Mouse (Mus musculus): ENCODE measurements around the gene Gm266. TPM values are rescaled to one million over a fixed set of nuclear protein-coding genes. Genes with fewer than 3 reads are reported as not detected.
"Not testable (repeated sequence)": the region's sequence is repeated elsewhere in the genome, so short reads cannot be mapped to it uniquely, and the experiment has no call there.

Gm266 gene
- not detected in 3 replicates for total RNA-seq (2017)

- ATAC-seq (replicated peaks; ENCODE audit: insufficient number of reproducible peaks, low FRiP score, low TSS enrichment, poor library complexity, severe bottlenecking) = no peak
Observed at GRCm38 (mm10) chr12:111485652-111486306, at the start of gene Gm266. Gene Gm266 (minus strand): TSS chr12:111485823.

- no peak for ATAC-seq (replicated peaks; ENCODE audit: insufficient number of reproducible peaks, low FRiP score, low TSS enrichment, poor library complexity, severe bottlenecking)
Observed at GRCm38 (mm10) chr12:111535281-111535680, 49.7 kb upstream of the Gm266 start.

DNA sequence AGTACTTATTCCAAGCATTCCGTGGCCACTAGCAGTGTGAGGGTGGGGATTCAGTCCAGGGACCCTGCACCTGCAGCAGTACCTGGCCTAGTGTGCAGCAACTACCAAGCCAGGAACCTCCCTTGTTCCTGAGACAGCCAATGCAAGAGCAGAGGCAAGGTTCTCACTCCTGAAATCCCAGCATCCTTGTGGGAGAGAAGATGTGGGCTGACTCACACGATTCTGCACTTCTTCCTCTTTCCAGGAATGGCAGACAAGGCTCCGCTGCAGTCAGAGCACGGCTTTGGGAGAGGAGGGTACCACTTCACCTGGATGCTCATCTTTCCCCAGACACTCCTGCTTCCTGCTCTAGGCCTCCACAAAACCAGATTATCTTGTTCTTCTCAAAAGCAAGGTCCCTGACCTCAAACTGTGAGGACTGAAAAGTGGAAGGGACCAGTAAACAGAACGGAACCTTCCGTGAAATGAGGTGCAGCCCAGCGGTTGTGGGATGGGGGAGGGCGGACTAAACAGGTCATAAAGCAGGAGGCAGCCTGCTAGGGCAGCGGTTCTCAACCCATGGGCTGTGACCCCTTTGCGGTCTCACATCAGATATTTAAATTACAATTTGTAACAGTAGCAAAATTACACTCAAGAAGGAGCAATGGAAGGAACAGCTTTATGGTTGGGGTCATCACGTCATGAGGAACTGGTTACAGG lies 47.6 kb upstream of the Gm266 start:
- ATAC-seq (replicated peaks; ENCODE audit: insufficient number of reproducible peaks, low FRiP score, low TSS enrichment, poor library complexity, severe bottlenecking) = no peak

- ATAC-seq (replicated peaks; ENCODE audit: insufficient number of reproducible peaks, low FRiP score, low TSS enrichment, poor library complexity, severe bottlenecking) = no peak
Observed at GRCm38 (mm10) chr12:111529192-111529591, 43.6 kb upstream of the Gm266 start.

DNA sequence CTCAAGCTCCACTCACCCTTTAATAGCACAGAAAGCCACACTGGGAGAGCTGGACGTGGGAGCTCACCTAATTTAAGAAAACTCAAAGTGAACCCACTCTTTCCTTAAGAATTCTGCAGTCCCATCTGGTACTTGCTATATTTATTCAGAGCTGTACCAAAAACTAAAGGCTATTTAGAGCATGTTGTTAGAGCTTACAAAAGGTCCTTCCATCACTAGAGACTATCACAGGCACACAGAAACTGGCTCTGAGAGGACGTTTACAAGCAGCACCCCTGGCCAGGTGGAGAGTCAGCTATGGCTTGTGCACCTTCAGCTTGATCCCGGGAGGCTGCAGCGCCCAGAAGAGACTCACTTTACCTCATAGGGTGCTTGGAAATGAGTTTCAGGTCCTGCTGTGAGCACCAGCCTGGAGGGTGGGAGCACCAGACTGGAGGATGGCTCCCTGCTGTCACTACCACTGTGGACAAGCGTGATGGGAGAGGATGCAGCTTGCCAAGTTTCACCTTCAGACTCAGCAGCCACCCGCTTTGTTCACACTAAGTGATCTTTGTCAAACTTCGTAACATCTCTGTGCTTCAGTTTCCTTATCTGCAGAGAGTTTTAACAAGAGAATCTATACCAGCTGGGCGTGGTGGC lies 42.1 kb upstream of the Gm266 start:
- no peak for ATAC-seq (replicated peaks; ENCODE audit: insufficient number of reproducible peaks, low FRiP score, low TSS enrichment, poor library complexity, severe bottlenecking)

- peak; percentile 75 for ATAC-seq (replicated peaks; ENCODE audit: insufficient number of reproducible peaks, low FRiP score, low TSS enrichment, poor library complexity, severe bottlenecking)
Observed at GRCm38 (mm10) chr12:111524883-111525282, 39.3 kb upstream of the Gm266 start.

GRCm38 (mm10) chr12:111524469-111524868 lies 38.8 kb upstream of the Gm266 start:
- peak; percentile 48 for ATAC-seq (replicated peaks; ENCODE audit: insufficient number of reproducible peaks, low FRiP score, low TSS enrichment, poor library complexity, severe bottlenecking)

DNA sequence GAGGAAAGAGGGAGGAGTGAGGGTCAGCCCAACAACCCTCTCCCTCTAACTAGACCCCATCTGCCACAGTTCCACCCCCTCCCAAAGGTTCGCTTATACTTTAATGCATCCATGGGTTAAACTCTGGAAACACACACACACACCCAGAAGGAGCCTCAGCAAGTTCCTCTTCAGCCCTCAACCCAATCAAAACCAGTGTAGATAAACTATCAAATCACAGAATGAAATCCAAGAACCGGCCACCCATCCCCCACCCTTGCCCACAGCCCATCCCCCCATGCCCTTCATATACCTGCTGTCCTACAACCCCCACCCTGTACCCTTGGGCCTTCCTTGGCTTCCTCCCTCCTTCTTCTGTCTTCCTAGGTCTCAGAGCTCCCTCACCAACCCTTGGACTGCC lies 35.4 kb upstream of the Gm266 start:
- no peak for ATAC-seq (replicated peaks; ENCODE audit: insufficient number of reproducible peaks, low FRiP score, low TSS enrichment, poor library complexity, severe bottlenecking)

- no peak for ATAC-seq (replicated peaks; ENCODE audit: insufficient number of reproducible peaks, low FRiP score, low TSS enrichment, poor library complexity, severe bottlenecking)
Observed at GRCm38 (mm10) chr12:111519821-111520220, 34.2 kb upstream of the Gm266 start.

- no peak for ATAC-seq (replicated peaks; ENCODE audit: insufficient number of reproducible peaks, low FRiP score, low TSS enrichment, poor library complexity, severe bottlenecking)
Observed at GRCm38 (mm10) chr12:111518391-111518790, 32.8 kb upstream of the Gm266 start.

DNA sequence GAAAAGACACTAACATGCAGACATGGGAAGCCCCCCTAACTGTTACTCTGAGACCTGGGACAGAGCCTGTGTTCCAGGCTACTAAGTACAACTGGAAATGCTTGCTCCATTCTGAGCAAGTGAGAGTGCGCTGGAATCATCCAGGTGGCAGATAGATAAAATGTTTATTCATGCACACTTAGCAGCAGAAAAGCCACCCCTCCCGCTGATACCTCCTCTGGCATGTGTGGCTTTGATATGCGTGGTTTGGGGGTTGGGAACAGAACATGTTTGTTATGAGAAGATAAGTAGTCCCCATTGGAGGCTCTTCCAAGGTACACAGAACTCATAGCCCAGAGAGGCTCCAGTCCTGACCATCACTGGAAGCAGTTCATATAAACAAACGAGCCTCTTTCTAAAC lies 32.3 kb upstream of the Gm266 start:
- ATAC-seq (replicated peaks; ENCODE audit: insufficient number of reproducible peaks, low FRiP score, low TSS enrichment, poor library complexity, severe bottlenecking) = no peak

DNA sequence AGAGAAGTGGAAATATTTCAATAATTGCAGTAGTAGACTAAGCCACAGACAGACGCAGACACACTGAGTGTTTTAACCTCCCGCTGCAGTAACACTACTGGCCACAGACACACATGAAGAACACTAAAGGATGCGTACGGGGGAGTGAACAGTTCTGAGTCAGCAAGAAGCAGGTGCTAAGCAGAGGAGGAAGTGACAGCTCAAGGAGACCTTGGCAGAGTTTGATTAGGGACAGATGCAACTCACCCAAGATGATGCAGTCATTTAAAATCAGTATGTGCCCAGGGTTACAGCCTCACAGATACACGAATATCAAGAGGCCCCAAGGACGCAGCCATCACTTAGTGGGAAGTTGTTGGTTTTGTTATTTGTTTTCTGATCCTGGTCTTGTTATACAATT lies 31.2 kb upstream of the Gm266 start:
- ATAC-seq (replicated peaks; ENCODE audit: insufficient number of reproducible peaks, low FRiP score, low TSS enrichment, poor library complexity, severe bottlenecking) = no peak; the same call in 1 of the 2 replicates

- ATAC-seq (replicated peaks; ENCODE audit: insufficient number of reproducible peaks, low FRiP score, low TSS enrichment, poor library complexity, severe bottlenecking) = no peak
Observed at GRCm38 (mm10) chr12:111515920-111516319, 30.3 kb upstream of the Gm266 start.

- peak; percentile 27; the same call in 1 of the 2 replicates for ATAC-seq (replicated peaks; ENCODE audit: insufficient number of reproducible peaks, low FRiP score, low TSS enrichment, poor library complexity, severe bottlenecking)
Observed at GRCm38 (mm10) chr12:111514874-111515649, 29.4 kb upstream of the Gm266 start.

- ATAC-seq (replicated peaks; ENCODE audit: insufficient number of reproducible peaks, low FRiP score, low TSS enrichment, poor library complexity, severe bottlenecking) = 0 out of 2 replicates have a peak, but pooled peaks have one; percentile 2
Observed at GRCm38 (mm10) chr12:111514231-111514792, 28.7 kb upstream of the Gm266 start.

- ATAC-seq (replicated peaks; ENCODE audit: insufficient number of reproducible peaks, low FRiP score, low TSS enrichment, poor library complexity, severe bottlenecking) = no peak
Observed at GRCm38 (mm10) chr12:111513673-111514072, 28.1 kb upstream of the Gm266 start.

- no peak for ATAC-seq (replicated peaks; ENCODE audit: insufficient number of reproducible peaks, low FRiP score, low TSS enrichment, poor library complexity, severe bottlenecking)
Observed at GRCm38 (mm10) chr12:111512572-111513063, 27.0 kb upstream of the Gm266 start.

GRCm38 (mm10) chr12:111508438-111508837 lies 22.8 kb upstream of the Gm266 start:
- not testable (repeated sequence) for ATAC-seq (replicated peaks; ENCODE audit: insufficient number of reproducible peaks, low FRiP score, low TSS enrichment, poor library complexity, severe bottlenecking)

DNA sequence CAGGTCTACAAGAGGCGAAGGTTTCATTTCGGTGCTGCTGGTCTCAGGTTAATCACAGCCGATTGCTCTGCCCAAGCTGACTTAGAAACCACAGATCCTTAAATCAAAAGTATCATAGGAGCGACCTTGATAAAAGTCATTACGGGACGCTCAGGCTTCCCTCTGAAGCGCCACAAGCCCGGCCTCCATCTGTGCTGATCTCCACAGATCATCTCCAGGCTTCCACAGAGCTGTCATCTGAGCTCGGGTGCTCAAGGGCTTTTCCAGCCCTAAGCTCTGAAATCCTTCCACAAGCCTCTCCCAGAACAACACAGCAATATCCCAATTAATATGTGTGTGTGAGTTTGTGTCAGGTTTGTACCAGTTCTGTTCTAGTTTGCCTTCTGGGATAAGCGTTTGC lies 22.3 kb upstream of the Gm266 start:
- no peak for ATAC-seq (replicated peaks; ENCODE audit: insufficient number of reproducible peaks, low FRiP score, low TSS enrichment, poor library complexity, severe bottlenecking)

All from monocyte, adult 5-6 weeks (primary cell).